Mouse (Mus musculus): ENCODE measurements around the gene Zdhhc9.
A peak's percentile ranks its signal among the peaks of the same experiment; 100 is the strongest.

Gene Zdhhc9

GRCm38 (mm10) chrX:48170368-48170767, 38.3 kb downstream of the Zdhhc9 start:
- DNase-seq (ENCODE audit: low spot score): no peak

GRCm38 (mm10) chrX:48169892-48170291, 38.8 kb downstream of the Zdhhc9 start:
- DNase-seq (ENCODE audit: low spot score): no peak

DNA sequence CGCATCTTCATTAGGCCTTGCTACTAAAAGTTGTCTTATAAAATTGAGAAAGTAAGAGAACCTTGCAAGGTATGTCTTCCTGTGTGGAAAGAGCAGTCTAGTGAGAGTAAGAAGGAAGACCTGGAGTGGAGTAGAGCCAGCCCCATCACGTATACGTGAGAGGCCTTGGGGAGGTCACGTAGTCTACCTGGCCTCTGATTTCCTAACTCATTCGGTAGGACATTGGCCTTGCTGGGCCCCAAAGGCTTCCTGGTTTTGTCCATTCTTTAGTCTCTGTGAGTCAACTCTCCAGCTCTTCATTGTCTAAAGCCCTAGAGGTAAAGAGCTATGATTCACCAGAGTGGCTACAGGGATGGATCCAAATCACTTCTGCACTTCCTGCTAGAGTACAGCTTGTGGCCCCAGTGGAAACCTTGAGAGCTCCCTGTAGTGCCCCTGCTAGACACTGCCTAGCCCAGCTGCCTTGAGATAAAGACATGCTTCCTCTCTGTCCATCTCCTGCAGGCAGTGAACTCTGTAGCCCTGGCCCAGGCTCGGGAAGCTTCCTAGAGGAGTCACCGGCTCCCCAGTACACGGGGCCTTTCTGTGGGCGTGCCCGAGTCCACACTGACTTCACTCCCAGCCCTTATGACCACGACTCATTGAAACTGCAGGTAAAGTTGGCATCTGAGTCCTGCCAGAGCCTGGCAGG, 50.3 kb downstream of the Zdhhc9 start:
- no peak for DNase-seq (ENCODE audit: low spot score)

DNA sequence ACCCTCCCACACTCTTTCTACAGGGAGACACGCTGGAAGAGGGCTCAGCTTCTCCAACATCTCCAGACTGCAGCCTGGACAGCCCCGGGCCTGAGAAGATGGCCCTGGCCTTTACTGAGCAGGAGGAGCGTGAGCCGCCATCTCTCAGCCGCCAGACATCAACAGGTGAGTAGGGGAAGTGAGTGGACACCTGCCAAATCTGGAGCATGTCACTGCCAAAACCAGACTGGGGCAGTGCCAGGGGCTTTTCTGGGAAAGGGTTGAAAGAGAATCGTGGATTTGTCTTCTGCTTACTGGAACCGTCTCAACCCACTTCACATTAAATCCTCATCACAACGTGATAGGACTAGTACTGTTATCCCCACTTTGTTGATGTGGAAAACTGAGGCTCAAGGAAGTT, 51.3 kb downstream of the Zdhhc9 start:
- no peak for DNase-seq (ENCODE audit: low spot score)

DNA sequence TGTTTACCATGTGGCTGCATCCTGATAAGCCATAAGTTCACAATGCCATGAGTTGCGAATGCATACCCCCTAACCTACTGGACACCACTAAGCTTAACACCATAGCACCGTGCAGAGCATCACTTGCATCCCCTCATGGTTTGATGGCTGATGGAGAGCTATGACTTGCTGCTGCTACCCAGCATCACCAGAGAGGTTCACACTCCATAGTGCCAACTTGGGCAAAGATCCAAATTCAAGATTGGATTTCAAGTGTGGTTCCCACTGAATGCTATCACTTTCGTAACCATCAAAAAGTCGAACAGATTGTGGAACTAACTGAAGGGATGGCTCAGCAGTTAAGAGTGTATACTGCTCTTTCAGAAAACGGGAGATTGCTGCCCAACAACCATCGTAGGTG, 53.2 kb downstream of the Zdhhc9 start:
- DNase-seq (ENCODE audit: low spot score): no peak

DNA sequence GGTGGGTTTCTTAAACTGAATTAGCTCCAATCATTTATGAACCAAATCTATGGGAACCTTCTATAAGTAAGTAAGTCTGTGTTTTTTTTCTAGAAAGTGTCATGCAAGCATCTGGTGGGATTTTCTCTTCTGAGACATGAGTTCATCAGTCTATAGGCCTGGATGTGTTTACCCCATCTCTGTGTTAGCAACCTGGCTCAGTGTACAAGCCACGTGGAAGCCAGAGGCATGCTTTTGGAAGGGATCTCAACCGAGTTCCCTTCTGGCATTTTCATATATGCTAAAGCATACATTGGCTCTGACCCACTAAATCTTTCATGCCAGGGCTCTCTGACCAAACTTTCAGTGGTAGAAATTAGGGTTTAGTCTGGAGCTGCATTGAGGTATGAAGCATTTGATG, 54.7 kb downstream of the Zdhhc9 start:
- no peak for DNase-seq (ENCODE audit: low spot score)

GRCm38 (mm10) chrX:48153414-48153813, 55.3 kb downstream of the Zdhhc9 start:
- DNase-seq (ENCODE audit: low spot score): peak; percentile 62

DNA sequence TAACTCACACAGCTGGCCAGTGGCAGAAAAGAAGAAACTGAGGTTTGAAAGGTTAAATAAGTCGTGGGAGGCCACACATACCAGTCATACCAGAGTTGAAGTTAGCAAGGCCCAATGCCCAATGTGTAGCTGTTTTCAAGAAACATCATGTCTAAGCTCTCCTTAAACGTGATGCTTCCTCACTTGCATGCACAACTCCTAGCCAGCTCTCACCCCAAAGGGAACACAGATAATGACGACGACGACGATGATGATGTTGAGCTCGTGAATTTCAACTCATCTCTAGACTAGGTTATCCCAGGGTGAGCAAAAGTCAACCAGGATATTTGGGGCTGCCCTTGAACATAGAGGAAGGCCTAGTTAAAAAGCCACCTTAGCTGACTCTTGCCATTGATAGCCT, 56.6 kb downstream of the Zdhhc9 start:
- no peak for DNase-seq (ENCODE audit: low spot score)

DNA sequence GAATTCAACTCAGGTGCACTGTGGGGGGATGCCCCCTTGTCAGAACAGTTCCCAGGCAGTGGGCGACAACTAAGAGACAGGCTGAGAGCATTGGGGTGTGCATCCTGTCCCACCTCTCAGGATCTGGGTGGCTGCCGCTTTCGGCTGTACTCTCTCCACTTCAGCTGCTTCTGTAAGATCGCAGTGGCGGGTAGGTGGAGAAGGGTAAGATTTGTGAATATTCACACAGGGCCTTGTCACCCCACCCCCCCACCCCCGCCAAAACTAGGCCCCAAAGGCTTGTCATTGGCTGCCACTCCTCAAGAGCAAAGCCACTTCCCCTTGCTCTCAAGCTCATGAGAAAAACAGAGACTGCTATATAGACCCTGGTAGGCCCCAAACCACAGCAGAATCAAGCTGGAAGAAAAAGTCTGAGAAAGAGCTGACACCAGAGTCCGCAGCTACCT, 60.9 kb downstream of the Zdhhc9 start:
- no peak for DNase-seq (ENCODE audit: low spot score)

- no peak for DNase-seq (ENCODE audit: low spot score)
These were observed 61.5 kb downstream of the Zdhhc9 start for GRCm38 (mm10) chrX:48147226-48147625.

- no peak for DNase-seq (ENCODE audit: low spot score)
These were observed 62.4 kb downstream of the Zdhhc9 start, which contains the start of gene Sash3 for GRCm38 (mm10) chrX:48146262-48146661. Gene Sash3 (plus strand): TSS chrX:48146436.

DNA sequence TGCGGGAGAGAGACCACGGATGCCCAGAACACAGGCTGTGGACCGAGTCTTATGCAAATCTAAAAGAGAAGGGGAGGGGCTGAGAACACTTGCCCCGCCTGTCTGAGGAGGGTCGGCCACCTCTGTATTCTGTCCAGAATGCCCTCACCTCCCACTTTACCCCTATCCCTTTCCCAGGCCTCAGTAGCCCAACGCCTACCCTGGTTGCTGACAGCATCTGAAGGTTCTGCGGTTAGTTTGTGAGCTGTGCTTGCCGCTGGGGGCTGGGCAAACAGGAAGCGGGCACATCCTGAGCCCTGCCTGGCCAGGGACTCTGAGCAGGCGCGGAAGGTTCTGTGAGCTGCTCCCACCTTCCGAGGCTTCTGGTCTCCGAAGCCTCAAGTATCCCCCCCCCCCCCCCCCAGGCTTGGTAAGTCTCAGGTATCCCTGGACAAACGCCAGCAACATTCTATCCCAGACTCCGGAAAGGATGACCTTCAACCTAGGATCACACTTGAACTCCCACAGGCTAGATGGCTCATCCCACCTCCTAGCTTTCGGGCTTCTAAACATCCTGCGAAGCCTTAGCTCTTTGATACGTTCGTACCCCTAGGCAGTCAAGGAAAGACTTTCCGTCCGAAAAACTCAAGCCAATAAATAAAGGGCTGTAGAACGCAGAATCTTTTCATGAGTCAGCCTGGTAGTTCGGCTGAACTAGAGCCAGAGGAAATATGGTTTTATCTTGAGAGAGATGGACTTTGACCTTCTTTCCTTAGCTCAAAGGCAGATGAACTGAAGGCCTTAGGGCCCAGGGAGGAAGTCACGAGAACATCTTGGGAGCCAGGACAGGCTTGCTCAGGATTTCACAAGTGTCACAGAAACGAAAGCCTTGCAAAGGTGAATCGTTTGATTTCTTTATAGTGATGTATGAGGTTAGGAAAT, 65.0 kb downstream of the Zdhhc9 start:
- DNase-seq (ENCODE audit: low spot score): no peak

DNA sequence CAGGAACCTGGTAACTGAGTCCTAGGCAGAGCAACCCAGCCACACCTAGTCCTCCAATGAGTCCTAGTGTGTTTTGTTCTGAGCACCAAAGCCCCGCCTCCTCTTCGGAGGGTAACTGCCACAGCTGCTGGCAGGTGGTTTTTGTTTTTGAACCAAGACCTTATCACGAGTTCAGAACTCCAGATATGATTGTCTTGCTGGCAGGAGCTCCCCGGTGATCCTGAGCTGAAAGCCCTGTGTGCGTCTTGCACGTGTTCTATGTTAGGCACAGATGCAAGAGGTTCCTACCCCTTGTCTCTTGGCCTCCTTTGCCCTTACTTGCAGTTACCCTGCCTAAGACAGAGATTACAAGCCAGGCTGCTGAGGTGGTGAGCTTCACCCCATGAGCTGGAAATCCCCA, 67.2 kb downstream of the Zdhhc9 start:
- DNase-seq (ENCODE audit: low spot score): no peak

DNA sequence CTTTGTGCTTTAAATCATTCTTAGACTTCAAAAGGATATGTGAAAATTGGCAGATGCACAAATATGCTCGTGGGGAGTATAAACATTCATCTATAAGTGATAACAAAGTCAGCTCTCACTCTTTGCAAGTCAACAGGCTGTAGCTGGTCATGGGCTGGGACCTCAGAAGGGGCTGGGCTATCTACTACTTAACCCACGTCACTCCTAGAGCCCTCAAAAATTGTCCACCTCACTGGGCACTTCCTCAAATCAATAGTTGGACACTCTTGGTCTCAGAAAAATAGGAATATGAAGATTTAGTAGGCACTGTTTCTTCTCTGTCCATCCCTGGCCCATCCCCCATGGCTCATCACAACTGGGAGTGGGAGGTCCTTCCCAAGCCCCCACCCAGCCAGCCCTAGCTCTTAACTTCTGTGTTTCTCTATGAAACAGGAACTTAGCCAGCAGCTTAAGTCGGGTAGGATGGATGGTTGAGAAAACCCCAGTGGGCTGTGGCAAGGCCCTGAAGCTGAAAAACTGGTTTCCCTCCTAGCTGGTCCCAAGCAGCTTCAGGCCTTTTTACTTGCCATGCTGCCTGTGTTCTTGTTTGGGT, 68.3 kb downstream of the Zdhhc9 start:
- no peak for DNase-seq (ENCODE audit: low spot score)

GRCm38 (mm10) chrX:48139368-48140285, 69.1 kb downstream of the Zdhhc9 start:
- DNase-seq (ENCODE audit: low spot score): no peak

DNA sequence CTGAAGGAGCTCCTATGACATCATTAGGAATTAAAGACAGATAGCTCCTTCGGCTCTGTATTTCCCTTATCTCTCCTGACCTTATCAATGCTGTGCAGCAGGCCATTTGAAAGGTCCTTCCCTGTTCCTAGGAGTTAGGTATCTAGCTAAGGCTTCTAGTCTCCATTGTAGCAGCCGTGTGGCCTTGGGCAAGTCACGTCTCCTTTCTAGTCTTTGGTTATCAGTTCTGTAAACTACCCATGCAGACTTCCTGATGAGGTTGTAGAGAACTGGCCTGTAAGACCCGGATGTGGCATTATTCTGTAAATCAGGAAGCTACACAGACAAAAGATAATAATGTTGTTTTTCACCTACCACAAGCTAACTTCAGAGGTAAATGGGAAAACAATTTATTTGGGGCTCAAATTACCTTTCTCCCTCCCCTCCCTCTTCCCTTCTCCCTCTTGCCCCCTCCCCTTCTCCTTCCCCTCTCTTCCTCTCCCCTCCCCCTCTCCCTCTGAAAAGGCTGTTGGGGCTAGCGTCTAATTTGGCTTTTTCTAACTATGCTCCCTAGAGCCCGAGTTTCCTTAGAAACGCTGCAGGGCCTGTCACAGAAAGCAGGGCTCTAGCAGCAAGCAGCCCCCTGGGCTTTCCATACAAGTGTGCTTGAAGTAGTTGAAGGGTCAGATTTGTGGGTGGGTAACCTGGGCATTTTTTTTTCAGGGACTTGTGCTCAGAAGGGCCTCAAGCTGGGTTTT, 70.0 kb downstream of the Zdhhc9 start:
- DNase-seq (ENCODE audit: low spot score): peak; percentile 45

GRCm38 (mm10) chrX:48138011-48138410, 70.7 kb downstream of the Zdhhc9 start:
- no peak for DNase-seq (ENCODE audit: low spot score)

GRCm38 (mm10) chrX:48136935-48137334, 71.7 kb downstream of the Zdhhc9 start:
- DNase-seq (ENCODE audit: low spot score): no peak

DNA sequence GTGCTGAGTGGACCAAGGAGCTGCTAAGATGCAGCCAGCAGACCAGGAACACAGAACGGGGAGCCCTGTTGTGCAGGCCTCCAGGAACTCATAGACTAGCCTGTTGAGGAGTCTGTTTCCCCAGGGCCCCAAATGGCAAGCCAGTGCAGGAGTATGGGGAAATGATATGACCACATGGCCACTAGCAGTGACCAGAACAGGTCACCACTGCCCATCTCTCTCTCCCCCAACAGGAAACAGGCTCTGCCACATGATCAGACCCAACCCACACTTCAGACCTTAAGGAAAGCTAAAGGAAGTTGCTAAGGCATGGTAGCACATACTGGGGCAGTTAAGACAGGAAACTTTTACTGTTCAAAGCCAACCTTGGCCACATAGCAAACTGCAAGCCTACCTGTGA, 79.5 kb downstream of the Zdhhc9 start:
- DNase-seq (ENCODE audit: low spot score): no peak

GRCm38 (mm10) chrX:48127502-48128218, 81.0 kb downstream of the Zdhhc9 start:
- no peak for DNase-seq (ENCODE audit: low spot score)

All from c-Kit-positive CD71-positive TER-119-positive erythroid progenitor cells, embryonic 14.5 days (primary cell).